Mouse (Mus musculus) adrenal gland, adult 2 months (tissue): Measurements from ENCODE around the gene Scn8a. TPM values are rescaled to one million over a fixed set of nuclear protein-coding genes. Genes with fewer than 3 reads are reported as not detected.

Source experiments
- DNase-seq: peaks from one replicate; pipeline ENCODE4 v3.0.0; 2021
- polyA plus RNA-seq: library from polyadenylated mRNA; depleted of rRNA; stranded (reverse); fragments of >200 nt; gene quantifications from 2 replicates; pipeline ENCODE4 v1.2.3, GENCODE M21; 2012
- total RNA-seq, 2 experiments: library from RNA; stranded (reverse); gene quantifications; 2 replicates each; pipeline ENCODE4 v1.2.3; 2021

The Scn8a gene
- total and polyA plus RNA-seq, 3 experiments: 2.4 to 4.6 (median 2.8) TPM

- no peak for DNase-seq
These were observed 85.1 kb downstream of the Scn8a start for GRCm38 (mm10) chr15:100954751-100955150.

DNA sequence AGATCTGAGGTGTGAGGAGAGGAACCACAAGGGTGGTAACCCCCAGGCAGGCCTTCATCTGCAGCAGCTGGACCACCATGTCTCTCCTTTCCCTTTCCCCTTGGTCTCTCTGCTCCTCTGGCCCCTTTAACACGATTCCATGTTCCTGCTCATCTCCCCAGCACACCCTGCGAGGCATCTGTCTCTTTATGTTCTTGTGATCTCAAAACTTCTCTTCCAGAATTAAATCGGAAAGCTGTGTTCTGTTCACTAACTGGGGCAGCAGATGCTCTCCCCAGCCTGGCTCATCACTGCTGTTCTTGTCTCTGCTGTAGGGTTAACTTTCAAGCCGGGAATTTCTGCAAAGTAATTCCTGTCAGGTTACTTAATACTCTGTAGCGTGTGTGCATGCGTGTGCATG is 91.3 kb downstream of the Scn8a start:
- DNase-seq: no peak

- no peak for DNase-seq
These were observed 91.9 kb downstream of the Scn8a start for GRCm38 (mm10) chr15:100961561-100961960.

GRCm38 (mm10) chr15:100971443-100971842 is 101.8 kb downstream of the Scn8a start:
- no peak for DNase-seq

GRCm38 (mm10) chr15:100972795-100973194 is 103.1 kb downstream of the Scn8a start:
- no peak for DNase-seq

GRCm38 (mm10) chr15:100974679-100975078 is 105.0 kb downstream of the Scn8a start:
- DNase-seq: no peak

- peak; percentile 64 for DNase-seq
These were observed 113.9 kb downstream of the Scn8a start for GRCm38 (mm10) chr15:100983427-100984153.

- DNase-seq: no peak
These were observed 114.7 kb downstream of the Scn8a start for GRCm38 (mm10) chr15:100984154-100984893.

GRCm38 (mm10) chr15:100986479-100986878 is 116.8 kb downstream of the Scn8a start:
- DNase-seq: no peak

GRCm38 (mm10) chr15:100987031-100987430 is 117.4 kb downstream of the Scn8a start:
- DNase-seq: no peak

DNA sequence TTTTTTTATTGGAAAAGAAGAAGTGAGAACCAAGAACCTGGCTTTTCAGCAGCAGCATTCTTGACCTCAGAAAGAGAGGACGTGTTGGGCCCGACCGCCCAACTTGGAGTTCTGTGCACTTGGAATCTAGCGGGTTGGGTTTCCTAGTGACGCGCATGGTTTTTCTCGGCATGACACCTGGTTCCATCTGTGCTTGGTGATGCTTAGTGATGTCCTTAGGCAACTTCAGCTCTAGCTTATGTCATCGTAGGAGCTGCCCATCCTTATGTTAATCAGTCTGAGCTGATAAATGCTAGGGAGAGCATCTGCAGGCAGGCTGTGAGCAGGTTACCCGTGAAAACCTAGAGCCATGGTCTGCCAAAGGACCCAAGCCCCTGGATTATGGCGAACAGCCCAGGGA is 120.6 kb downstream of the Scn8a start:
- DNase-seq: no peak

DNA sequence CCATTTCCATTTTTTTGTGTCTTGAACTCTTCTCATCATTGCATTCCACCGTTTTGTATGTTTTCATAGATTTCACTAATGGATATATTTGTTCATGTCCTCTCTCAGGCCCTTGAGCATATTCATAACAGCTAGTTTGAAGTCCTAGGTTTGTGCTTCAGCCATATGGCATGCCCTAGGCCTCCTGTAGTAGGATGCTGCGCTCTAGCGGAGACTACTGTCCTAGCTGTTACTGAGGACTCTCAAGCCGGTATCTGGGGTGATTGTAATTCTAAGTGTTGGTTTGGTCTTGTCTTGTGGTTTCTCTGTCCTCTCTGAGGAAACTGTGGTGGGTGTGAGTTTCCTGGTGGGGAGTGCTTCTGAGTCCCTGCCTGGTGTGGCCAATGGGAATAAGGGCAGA is 127.4 kb downstream of the Scn8a start:
- DNase-seq: no peak

DNA sequence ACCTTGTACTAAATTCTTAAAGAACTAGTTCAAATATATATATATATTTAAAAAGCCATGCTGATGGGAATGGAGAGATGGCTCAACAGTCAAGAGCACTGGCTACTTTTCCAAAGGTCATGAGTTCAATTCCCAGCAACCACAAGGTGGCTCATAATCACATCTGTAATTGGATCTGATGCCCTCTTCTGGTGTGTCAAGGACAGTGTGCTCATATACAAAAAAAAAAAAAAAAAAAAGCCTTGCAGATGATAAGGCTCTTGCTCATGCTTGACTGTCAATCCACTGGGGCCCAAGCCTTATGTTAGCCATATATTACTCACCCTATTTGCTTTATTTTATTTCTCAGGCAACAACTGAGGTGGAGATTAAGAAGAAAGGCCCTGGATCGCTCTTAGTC is 132.0 kb downstream of the Scn8a start:
- no peak for DNase-seq

GRCm38 (mm10) chr15:101002466-101002865 is 132.8 kb downstream of the Scn8a start:
- DNase-seq: no peak

- DNase-seq: no peak
These were observed 134.9 kb downstream of the Scn8a start for GRCm38 (mm10) chr15:101004538-101004937.

- no peak for DNase-seq
These were observed 136.1 kb downstream of the Scn8a start for GRCm38 (mm10) chr15:101005717-101006116.

- peak; percentile 78 for DNase-seq
These were observed 136.8 kb downstream of the Scn8a start for GRCm38 (mm10) chr15:101006251-101007040.

- no peak for DNase-seq
These were observed 137.6 kb downstream of the Scn8a start for GRCm38 (mm10) chr15:101007236-101007635.

DNA sequence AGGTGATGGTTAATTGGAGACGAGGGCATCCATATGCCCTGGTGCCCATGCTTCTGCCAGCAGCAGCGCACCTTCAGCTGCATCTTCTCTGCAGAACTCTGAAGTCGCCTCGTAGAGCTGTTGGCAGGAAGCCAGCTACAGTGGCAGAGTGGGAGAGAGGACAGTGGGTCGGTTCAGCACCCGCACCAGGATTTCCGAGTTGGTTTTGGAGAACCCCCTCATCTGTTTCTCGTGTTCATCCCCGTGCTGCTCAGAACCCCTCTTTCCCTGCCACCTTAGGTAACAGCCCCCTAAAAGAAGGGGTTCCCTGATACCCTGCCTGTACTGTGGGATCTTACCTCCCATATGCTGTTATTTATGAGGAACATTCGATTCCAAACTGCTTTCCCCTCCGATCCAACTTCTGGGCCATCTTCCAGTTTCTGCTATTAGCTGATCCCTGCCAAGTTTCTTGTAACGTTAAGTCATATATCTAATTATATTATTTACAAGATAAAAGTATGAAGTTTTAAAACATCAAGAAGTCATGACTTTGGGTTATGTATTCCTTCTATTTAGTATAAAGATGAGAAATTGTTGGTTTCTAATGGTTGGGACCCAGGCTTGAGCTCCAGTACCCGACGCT is 138.8 kb downstream of the Scn8a start:
- no peak for DNase-seq

DNA sequence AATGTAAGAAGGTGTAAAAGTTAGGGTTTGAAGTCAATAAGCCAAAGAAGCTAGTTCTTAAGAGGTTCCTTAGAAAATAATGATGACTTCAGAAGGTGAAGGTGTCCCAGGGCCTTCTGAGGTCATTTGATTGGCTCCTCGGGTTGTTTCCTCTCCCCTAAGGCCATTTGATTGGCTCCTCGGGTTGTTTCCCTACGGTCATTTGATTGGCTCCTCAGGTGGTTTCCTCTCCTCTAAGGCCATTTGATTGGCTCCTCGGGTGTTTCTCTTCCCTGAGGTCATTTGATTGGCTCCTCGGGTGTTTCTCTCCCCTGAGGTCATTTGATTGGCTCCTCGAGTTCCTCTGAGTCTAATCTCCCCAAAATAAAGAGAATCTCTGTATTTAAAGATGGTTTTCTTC is 141.7 kb downstream of the Scn8a start:
- no peak for DNase-seq

DNA sequence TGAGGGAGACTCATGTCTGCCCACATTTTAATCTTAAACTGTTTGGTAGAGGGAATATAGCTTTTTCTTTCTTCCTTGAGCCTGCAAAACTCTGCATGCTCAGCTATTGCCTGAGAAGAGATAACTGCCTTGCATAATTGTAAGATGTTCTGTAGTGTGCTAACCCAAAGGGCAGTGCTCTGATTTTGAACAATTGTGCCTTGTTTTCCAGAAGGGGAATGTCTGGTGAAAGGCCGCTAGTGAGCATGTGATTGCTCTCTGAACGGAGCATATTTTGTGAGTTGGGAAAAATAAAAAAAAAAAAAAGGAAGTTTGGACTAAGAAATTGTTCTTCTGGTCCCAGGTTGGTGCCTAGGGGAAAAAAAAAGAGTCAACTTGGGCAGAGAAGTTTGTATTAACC is 159.3 kb downstream of the Scn8a start:
- no peak for DNase-seq

- DNase-seq: no peak
These were observed 170.0 kb downstream of the Scn8a start for GRCm38 (mm10) chr15:101039651-101040050.
